Mouse (Mus musculus): ENCODE results near the gene Spsb2.

The Spsb2 gene

DNA sequence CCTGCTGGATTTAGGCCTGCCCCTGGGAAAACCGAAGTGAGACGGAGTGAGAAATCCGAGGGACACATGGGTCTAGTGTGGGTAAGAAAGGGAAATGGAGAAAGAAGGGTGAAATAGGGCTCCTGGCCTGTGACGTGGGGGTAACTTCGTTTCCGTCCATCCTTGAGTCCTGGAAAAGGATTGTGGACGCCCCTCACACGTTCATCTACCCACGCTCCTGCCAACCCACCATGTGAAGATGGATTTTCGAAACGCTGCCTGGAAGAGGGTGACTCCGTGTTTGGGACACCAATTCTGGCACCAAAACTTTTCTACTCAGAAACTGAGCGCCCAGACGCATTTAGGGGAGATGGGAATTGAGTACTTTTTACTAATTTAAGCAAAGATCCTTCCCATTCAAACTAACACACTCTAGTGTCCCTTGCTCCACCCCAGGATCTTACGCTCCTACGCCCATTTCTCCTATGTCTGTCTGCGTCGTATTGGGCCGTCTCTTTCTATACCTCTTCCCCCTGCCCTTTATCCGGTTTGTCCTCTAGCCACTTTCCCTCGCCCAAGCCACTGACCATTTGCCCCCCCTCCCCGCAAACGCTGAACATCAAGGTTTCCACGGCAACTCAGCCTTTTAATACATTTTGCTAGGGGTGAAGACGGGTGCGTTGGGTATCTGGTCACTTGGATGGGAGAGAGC lies 49.5 kb downstream of the Spsb2 start:
- DNase-seq (ENCODE audit: low spot score), result no peak

DNA sequence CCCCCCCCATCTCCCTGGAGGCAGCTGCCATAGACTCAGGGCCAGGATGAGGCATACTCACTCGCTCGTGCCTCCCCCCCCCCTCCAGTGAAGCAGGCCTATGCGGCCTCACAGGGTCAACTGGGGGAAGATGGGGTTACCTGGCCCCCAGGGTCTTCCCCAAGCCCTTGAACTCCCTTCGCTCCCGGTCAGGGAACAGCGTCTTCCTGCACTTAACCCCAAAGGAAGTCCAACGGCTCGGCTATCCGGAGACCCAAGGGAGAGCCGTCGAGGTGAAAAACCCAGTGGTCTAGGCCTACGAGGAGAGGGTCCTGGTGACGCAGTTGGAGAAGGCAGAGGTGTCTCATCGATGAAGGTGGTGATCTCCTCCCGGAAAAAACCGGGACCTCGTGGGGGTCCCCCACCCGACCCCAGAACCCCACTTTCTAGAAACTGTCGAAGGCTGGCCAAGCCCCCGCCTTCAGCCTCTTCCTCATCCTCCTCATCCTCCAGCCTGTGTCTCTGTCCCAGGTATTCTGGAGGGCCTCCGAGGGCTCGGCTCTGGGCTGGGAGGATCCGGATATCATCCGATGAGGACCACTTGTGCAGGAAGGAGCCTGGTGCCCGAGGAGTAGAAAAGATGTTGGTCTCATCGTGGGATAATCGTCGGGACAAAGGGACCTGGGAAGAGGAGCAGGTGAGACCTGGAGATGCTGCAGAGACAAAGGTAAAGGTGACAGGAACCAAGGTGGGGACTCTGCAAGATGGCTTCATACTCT lies 50.3 kb downstream of the Spsb2 start:
- no peak for DNase-seq (ENCODE audit: low spot score)

DNA sequence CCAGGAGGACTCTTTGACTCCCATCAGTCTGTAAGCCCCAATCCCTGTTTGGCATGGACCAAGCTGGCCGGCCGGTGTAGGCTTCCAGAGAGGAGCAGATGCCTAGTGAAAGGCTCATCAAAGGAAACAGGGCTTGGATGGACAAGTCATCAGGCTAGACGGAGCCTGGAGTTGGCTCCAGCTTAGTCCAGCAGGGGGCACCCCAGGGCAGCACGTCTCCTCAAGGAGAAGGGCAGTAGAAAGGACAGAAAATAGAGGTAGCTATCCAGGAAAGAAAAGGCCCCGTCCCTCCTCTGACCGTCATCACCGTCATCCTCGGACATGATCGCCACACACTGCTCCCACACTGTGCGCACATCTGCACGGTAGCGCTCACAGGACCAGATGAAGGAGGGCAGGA lies 51.3 kb downstream of the Spsb2 start:
- DNase-seq (ENCODE audit: low spot score), result peak; percentile 90
